Mouse (Mus musculus): ENCODE results near the gene Spata13.

Gene Spata13

DNA sequence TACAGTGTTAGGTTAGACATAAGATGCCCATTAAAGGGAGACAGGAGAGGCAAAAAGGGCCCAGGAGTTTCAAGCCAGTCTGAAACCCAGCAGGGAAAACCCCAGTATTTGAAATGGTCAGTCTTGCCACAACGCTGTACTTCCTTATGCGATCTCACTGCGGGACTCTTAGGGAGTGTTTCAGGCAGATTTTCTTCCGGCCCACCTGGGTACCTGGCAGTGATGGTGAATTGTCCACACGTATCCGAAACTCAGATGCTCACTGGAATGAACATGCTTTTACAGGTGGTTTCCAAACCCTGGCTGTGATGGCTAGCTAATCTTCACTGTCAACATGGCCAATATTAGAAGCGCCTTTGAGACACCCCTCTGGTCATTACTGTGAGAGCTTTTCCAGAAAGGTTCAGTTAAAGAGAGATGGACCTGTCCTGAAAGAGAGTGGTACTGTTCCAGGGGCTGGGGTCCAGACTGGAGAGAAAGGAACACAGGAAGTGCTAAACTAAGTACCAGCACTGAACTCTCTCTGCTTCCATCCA is 148.4 kb downstream of the Spata13 start:
- DNase-seq (ENCODE audit: low read depth, low spot score): no peak

GRCm38 (mm10) chr14:60783196-60783595 is 149.4 kb downstream of the Spata13 start:
- no peak for DNase-seq (ENCODE audit: low read depth, low spot score)

DNA sequence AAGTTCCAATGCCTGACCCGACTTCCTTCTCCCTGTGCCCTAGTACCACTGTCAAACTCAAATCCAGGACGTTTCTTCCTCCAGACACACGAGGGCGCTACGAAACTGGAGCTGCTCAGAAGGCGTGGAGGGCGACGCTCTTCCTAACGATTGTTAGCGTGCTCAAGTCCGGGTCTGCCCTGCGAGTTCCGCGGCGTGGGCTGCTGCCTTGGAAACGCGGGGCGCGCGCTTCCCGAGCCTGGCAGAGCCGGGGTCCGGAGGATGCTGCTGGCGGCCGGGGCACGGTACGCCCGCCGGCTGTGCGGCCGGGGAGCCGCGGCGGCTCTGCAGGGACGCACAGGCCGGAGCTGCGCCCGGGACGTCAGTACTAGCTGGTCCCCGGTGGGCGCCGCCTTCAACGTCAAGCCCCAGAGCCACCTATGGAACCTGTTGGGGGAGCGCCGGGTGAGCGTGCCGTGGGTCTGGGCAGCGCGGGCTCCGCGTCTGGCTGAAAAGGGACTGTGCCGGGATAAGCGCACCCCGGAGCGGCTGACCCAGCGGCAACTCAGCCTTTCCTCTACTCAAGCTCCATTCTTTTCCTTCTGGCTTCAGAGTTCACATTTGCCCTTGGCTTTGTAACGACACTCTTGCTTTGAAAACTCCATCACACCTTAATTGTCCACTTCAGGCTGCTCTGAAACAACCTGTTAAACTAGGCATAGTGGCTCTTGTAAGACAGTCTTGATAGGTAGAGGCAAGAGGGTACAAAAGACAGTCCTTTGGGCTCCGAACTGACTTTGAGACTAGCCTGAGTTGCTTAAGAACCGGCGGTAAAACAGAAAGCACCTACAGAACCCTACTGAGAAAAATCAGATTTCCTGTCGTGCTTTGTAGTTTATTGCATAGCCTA is 150.9 kb downstream of the Spata13 start, which contains the start of gene Mipep:
Gene Mipep, plus strand, starts transcription at position 147 of the 889 bp plus-strand sequence.
- peak; percentile 95 for DNase-seq (ENCODE audit: low read depth, low spot score)

DNA sequence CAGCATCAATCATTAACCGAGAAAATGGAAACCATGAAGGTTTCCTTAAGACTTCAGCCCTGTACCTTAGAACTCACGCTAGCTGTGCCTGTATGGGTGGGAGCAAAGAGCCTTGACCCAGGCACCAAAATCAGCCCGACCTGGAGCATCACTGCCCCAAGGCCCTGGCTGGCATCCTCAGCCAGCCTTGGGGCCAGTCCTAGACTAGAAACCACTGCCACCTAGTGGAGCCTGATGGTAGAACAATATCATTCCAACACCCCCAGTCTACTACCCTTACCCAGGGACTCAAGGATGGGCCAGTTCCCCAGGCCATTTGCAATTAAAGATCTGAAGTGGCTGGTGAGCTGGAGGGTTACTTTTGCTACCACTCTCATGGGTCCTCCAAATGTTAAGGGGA is 156.3 kb downstream of the Spata13 start:
- DNase-seq (ENCODE audit: low read depth, low spot score): peak; percentile 62

DNA sequence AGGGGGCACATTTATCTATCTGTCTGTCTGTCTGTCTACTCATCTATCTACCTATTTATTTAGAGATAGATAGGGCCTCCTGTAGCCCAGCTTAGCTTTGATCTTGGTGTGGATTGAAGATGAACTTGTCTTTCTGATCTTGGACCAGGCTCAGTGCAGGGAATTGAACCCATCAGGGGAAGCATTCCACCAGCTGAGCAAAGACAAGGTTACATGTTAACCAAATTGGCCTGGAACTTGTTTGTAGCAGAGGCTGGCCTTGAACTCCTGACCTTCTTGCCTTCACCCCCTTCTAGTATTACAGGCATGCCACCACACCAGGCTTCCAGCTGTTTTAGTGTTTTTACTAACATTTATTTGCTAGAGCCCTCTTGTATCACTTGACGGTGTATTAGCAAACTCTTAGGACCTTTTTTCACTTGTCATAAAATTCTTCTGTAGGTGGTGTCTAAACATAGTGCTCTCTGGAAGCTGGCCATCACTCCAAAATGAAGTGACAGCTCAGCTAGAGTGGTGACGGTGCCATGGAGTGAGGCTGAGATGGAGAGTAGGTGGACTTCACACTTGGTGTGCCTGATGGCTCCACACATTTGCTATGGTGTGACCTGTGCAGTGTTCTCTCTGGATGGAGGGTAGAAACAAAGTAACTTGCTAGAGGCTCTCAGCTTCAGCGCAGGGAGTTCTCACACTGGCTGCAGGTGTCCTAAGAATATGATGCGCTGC is 163.0 kb downstream of the Spata13 start:
- DNase-seq (ENCODE audit: low read depth, low spot score): no peak

DNA sequence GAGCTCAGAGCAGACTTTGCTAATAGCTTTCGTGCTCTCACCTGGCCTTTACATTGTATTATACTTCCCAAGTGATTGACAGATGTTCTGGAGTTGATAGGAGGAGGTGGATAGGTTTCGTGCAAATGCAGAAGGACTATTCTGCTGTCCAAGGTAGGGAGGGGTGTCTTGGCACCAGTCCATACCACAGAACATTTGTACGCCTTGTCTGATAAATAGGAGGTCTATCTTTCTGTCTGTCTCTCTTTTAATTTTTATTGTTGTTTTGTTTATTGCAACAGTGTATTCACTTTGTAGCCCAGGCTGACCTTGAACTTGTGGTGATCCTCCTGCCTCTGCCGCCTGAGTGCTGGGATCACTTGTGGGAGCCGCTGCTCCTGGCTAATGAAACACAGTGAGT is 163.8 kb downstream of the Spata13 start:
- no peak for DNase-seq (ENCODE audit: low read depth, low spot score)

GRCm38 (mm10) chr14:60798721-60799120 is 164.9 kb downstream of the Spata13 start:
- no peak for DNase-seq (ENCODE audit: low read depth, low spot score)

DNA sequence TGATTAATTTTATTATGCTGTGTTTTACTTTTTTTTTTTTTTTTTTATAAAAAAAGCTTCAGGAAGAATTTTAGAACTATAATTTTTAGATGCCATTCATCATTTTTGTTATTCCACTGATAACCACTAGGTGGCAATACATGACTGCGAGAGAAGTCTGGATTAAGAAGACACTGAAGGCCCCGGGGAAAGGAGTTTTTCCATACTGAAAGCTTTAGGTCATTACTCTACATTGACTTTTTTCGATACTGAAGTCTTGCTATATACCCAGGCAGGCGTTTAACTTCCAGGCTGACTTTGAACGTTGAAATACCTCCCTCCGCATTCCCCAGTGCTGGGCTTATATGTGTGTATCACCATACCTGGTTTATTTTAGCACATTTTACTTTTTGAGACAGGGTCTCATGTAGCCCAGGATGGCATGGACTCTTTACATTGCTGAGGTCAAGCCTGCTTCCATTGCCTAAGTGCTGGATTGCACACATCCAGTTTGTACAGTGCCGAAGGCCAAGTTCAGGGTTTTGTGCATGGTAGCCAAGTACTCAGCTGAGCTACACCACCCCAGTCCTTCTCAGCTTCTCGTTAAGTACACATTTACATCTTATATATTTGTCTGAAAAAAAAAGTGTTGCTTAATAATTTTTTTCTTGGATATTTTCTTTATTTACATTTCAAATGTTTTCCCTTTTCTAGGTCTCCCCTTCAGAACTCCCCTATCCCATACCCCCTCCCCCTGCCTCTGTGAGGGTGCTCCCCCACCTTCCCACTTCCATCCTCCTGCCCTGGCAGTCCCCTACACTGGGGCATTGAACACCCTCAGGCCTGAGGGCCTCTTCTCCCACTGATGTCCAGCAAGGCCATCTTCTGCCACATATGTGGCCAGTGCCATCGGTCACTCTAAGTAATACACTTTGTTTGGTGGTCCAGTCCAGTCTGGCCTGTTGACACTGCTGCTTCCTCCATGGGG is 166.2 kb downstream of the Spata13 start:
- peak; percentile 75 for DNase-seq (ENCODE audit: low read depth, low spot score)

- no peak for DNase-seq (ENCODE audit: low read depth, low spot score)
Observed at GRCm38 (mm10) chr14:60802026-60802425, 168.2 kb downstream of the Spata13 start.

GRCm38 (mm10) chr14:60804978-60805377 is 171.2 kb downstream of the Spata13 start:
- DNase-seq (ENCODE audit: low read depth, low spot score): no peak

DNA sequence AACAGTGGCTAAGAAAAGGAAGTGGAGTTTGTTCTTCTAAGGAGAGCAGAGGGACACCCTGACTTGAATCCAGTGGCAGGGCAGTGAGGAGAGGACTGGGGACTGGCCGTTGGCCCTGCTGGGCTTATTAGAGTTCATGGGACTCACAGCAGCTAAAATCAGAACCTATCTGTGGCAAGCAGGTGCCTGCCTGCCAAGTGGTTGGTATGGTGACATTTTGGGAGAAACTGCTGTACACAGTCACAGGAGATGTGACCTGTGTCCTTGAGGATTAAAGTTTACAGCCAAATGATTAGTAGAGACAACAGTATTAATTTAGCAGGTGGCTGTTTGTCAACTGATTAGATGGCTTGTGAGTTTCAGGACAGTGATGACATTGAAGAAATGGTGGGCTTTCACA is 172.1 kb downstream of the Spata13 start:
- no peak for DNase-seq (ENCODE audit: low read depth, low spot score)

DNA sequence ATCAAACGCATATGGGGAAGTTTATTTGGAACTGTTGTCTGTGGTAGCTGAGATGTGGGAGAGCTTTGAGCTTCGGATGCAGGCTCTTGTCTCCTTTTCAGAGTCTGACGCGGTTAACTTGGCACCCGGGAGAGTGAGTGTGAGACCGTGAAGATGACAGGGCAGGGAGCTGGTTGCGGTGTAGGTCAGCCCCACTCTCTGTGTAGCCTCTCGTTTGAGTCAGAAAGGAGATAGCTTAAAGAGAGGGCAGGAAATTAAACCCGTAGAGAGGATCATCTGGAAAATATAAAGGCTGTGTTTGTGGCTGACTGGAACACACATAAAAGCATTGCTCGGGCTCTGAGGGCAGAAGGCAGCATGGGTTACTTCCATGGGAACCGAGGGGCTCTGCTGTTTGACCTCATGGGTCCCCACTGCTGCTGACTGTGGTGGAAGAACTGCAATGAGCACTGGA is 173.1 kb downstream of the Spata13 start:
- DNase-seq (ENCODE audit: low read depth, low spot score): peak; percentile 54

DNA sequence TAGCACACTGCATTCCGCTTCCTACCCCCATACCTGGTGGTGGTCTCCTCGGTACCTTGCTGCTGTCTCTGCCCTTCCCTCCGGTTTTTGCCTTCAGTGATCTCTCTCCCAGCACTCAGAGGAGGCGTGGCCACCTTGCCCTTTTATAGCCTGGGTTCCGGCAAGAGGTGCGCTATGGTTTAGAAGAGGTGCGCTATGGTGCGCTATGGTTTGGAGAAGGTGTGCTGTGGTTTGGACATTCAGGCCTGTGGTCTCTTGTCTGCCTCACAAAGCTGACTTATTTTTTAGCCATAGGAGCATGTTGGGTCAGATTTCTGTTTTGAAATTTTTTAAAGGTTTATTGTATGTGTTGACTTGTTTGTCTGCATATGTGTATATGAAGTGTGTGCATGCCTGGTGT is 176.1 kb downstream of the Spata13 start:
- DNase-seq (ENCODE audit: low read depth, low spot score): no peak

DNA sequence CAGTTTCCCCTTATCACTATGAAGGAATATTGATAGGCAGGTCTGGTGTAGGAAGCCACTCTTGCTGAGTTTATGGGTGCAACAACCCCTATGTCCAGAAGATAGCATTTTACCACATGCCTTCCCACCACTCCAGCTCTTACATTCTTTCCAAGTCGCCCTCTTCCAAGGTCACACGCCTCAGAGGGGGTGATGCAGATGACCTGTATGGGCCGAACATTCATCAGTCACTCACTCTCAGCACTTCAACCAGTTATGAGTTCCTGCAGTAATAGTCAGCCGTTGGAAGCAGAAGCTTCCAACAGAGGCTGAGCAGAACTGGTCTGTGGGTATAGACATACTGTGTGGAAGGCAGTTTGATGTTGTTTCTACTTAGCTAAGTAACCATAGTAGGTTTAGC is 177.7 kb downstream of the Spata13 start:
- no peak for DNase-seq (ENCODE audit: low read depth, low spot score)
